Mouse (Mus musculus) v-Abl transformed pro-B cells (cell line): ENCODE measurements around the gene Arf3.
"Not testable (repeated sequence)": the region's sequence is repeated elsewhere in the genome, so short reads cannot be mapped to it uniquely, and the experiment has no call there.

Source experiments
- in situ Hi-C, 2 experiments: fragments of 400-800 bp; cut with MboI; formaldehyde crosslinking; loops; one replicate each; pipeline ENCODE4 v1.15.1; 2025; ENCODE audit not compliant: unreplicated experiment in 2 of 2

The Arf3 gene

GRCm38 (mm10) chr15:98762670-98763529 is at the start of gene Arf3:
Gene Arf3, minus strand, starts transcription at chr15:98763214.
- in situ Hi-C loops, result no loop called here

- in situ Hi-C loops, result not testable (repeated sequence)
Measured at GRCm38 (mm10) chr15:98810212-98810611, 47.2 kb upstream of the Arf3 start.

- in situ Hi-C loops, result loop anchor here in 1 of 2 experiments (10.0 kb wide), 2 partner anchors 235 to 295 kb away; partner anchors contain the start of genes 4930415O20Rik and Ccnt1
Measured at GRCm38 (mm10) chr15:98809390-98809789, 46.4 kb upstream of the Arf3 start, which contains the start of gene Ddn. Gene Ddn, minus strand, starts transcription at chr15:98809490.

GRCm38 (mm10) chr15:98808651-98809134 is 45.7 kb upstream of the Arf3 start:
- in situ Hi-C loops, result loop anchor here in 1 of 2 experiments (10.0 kb wide), 2 partner anchors 234 to 294 kb away; partner anchors contain the start of genes 4930415O20Rik and Ccnt1

DNA sequence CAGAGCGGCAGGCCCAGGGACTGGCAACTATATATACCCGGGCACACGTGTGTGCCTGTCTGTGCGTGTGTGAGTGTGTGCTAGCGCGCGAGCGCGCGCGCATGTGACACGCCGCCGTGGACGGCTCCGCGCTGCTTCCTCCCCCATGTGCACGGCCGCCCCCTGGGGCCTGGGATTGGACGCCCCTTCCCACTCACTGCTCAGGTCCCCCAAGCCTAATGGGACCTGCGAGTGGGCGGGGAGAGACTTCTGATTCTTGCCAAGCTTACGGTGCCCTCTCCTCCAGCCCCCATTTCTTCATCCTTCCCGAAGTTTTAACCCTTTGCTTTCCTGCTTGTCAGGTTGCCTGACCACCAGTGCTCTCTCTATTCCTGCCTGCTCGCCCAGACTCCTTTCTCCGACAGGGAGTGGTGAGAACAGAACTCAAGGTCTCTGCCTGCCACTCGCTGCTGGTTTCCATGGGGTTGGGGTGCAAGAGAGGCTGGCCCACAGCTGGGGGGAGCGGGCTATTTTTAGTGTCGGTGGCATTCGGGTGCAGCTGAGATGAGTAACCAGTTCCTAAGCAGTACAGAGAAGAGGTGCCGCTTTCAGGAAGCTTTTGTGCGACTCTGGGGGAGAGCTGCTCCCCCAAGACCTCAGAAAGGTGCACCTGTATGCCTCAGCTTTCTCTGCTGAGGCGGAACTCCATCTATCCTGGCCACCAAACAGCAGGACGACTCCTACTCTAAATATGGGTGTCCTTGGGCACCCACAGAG is 45.1 kb upstream of the Arf3 start:
- in situ Hi-C loops, result loop anchor here in 1 of 2 experiments (10.0 kb wide), 2 partner anchors 233 to 293 kb away; partner anchors contain the start of genes 4930415O20Rik and Ccnt1

- in situ Hi-C loops, result loop anchor here in 1 of 2 experiments (10.0 kb wide), 2 partner anchors 232 to 292 kb away; partner anchors contain the start of genes 4930415O20Rik and Ccnt1
Measured at GRCm38 (mm10) chr15:98806809-98807770, 44.1 kb upstream of the Arf3 start.

- in situ Hi-C loops, result loop anchor here in 1 of 2 experiments (10.0 kb wide), 2 partner anchors 231 to 291 kb away; partner anchors contain the start of genes 4930415O20Rik and Ccnt1
Measured at GRCm38 (mm10) chr15:98806071-98806808, 43.2 kb upstream of the Arf3 start.

DNA sequence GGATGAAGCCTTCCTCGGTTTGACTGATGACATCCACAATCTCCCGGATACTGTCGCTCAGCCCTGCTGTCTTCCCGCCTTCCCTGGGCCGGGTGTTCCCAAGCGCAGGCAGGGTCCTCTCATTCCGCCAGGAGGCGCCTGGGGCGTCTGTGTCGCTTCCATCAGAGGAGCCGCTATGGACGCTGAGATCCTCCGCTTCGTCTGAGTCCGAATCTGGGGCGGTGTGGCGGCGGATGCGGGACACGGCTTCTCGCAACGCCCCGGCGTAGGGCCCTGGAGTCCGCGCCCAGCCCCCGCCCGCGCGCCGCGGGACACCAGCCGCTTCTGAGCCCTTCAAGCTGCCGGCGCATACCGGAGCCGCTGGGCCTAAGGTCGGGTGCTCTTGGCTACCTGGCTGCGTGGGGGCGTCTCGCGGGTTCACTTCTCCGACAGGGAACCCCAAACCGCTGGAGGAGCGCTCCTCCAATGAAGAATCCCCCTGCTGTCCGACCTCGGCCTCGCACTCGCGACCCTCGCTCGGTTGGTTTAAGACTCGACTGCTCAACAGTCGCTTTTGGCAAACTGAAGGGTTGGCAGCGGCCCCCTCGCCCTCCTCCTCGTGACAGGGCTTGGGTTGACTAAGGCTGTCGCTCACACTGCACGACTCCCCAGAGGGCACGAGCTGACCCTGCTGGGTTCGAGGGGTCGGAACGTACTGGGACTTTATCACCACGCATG is 42.5 kb upstream of the Arf3 start:
- in situ Hi-C loops, result loop anchor here in 1 of 2 experiments (10.0 kb wide), 2 partner anchors 231 to 291 kb away; partner anchors contain the start of genes 4930415O20Rik and Ccnt1

- in situ Hi-C loops, result loop anchor here (5.0 to 10.0 kb wide), 4 partner anchors 137 to 289 kb away; partner anchors contain the start of genes 4930415O20Rik (in 1 of the 2), Ccnt1 (in 1 of the 2) and Ddx23 (in 1 of the 2)
Measured at GRCm38 (mm10) chr15:98804054-98804453, 41.0 kb upstream of the Arf3 start.

- in situ Hi-C loops, result loop anchor here (5.0 to 10.0 kb wide), 4 partner anchors 136 to 288 kb away; partner anchors contain the start of genes 4930415O20Rik (in 1 of the 2), Ccnt1 (in 1 of the 2) and Ddx23 (in 1 of the 2)
Measured at GRCm38 (mm10) chr15:98802926-98803325, 39.9 kb upstream of the Arf3 start.

DNA sequence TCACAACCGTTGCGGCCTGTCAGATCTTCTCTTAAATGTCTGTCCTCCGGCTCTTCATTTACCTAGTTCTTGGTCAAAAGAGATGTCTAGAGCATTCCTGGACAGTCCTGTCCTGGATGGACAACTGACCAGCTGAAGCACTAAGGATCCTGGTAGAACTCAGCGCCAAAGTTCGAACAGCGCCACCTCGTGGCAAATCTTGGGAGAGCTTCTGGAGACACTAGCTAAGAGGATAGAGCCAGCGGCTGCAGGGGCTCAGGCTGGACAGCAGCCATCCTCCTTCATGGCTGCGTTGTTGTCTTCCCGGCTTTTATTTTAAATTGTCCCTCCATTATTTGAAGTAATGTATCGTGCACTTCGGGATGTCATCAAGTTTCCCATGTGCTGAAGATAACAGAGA is 36.4 kb upstream of the Arf3 start:
- in situ Hi-C loops, result no loop called here

DNA sequence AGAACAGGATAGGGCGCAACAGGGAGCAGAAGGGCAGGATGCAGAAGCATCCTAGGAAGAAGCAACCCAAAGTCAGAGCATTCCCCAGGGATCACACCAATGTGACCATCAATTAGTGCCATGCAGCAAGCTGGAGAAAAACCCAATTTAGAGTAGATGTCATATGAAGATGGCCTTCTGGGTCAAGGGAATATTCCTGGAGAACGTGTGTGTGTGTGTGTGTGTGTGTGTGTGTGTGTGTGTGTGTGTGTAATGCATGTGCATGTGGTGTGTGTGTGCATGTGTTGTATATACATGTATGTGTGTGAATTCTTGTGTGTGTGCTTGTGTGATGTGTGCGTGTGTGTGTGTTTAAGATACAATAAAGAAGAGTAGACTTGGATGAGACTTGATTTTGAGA is 35.9 kb upstream of the Arf3 start:
- in situ Hi-C loops, result no loop called here

GRCm38 (mm10) chr15:98797835-98798492 is 35.0 kb upstream of the Arf3 start:
- in situ Hi-C loops, result no loop called here

GRCm38 (mm10) chr15:98796803-98797595 is 34.0 kb upstream of the Arf3 start:
- in situ Hi-C loops, result no loop called here

DNA sequence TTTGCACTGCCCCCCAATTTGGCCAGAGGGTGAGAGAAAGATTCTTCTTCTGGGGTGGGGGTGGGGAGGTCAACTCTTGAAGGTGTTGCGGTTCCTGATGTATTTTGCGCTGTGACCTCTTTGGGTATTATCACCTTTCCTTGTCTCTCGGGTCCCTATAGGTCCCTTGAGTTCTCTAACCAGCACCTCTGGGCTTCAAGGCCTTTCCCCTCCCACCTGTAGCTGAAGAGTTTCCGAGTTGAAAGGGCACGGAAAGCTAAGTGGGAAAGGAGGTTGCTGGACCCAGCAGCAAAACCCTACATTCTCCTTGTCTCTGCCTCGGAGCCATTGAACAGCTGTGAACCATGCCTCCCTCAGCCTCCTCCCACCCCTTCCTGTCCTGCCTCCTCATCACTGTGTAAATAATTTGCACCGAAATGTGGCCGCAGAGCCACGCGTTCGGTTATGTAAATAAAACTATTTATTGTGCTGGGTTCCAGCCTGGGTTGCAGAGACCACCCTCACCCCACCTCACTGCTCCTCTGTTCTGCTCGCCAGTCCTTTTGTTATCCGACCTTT is 30.2 kb upstream of the Arf3 start:
- in situ Hi-C loops, result no loop called here
